Mouse (Mus musculus) retina, embryonic 14.5 days (tissue): ENCODE measurements around the gene Ddx19a.
"Not testable (repeated sequence)": the region's sequence is repeated elsewhere in the genome, so short reads cannot be mapped to it uniquely, and the experiment has no call there.

Experiments used
- DNase-seq: peaks from one replicate; pipeline ENCODE4 v3.0.0-alpha.2; 2015; ENCODE audit warnings: low spot score

Gene Ddx19a

GRCm38 (mm10) chr8:110932444-110932843, 65.2 kb downstream of the Ddx19a start:
- DNase-seq: no peak

- DNase-seq: no peak
Measured at GRCm38 (mm10) chr8:110931176-110931939, 66.2 kb downstream of the Ddx19a start.

- DNase-seq: not testable (repeated sequence)
Measured at GRCm38 (mm10) chr8:110929672-110930071, 67.9 kb downstream of the Ddx19a start.

- no peak for DNase-seq
Measured at GRCm38 (mm10) chr8:110929066-110929465, 68.5 kb downstream of the Ddx19a start.

GRCm38 (mm10) chr8:110928435-110928834, 69.2 kb downstream of the Ddx19a start:
- no peak for DNase-seq

GRCm38 (mm10) chr8:110926690-110927089, 70.9 kb downstream of the Ddx19a start:
- no peak for DNase-seq

GRCm38 (mm10) chr8:110925691-110926140, 71.9 kb downstream of the Ddx19a start:
- no peak for DNase-seq
